Mouse (Mus musculus) ovary, adult 18-20 months (tissue): Measurements from ENCODE around the gene Cdc40.
"Not testable (repeated sequence)": the region's sequence is repeated elsewhere in the genome, so short reads cannot be mapped to it uniquely, and the experiment has no call there.

ENCODE experiments used
- DNase-seq: peaks from one replicate; pipeline ENCODE4 v3.0.0; 2022; ENCODE audit warnings: low spot score, mixed read lengths

Gene Cdc40

GRCm38 (mm10) chr10:40857599-40857998, 25.5 kb downstream of the Cdc40 start:
- DNase-seq, result no peak

- DNase-seq, result no peak
Observed at GRCm38 (mm10) chr10:40856703-40857102, 26.4 kb downstream of the Cdc40 start.

DNA sequence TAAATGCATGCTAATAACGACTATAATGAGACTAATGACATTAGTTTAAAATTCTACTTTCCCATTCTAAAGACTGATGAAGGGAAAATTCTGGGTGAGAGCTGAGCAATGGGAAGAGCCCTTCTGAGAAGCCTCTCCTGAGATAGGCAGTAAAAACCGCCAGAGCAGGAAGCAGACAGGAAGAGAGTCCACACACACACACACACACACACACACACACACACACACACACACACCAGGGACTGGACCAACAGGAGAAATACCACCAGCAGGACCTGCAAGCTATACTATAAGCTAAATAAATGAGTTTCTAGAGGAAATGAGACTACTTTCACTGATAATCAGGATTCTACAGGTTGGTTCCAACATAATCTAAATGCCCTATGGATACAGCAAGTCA, 27.5 kb downstream of the Cdc40 start:
- DNase-seq, result no peak

DNA sequence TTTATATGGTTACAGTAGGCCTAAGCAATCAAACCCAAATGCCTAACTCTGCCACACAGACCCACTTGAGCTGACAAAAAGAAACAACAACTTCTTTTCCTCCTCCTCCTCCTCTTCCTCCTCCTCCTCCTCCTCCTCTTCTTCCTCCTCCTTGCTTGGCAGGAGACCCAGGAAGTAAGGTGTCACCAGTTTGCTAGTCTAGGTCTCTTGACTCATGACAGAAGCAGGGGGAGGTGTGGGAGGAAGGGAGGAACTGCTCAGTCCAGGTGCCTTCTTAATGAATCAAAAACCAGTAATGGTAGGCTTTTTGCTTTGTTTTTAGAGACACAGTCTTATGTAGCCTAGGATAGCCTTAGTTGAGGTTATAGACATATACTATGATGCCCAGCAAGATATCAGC, 32.0 kb downstream of the Cdc40 start:
- DNase-seq, result no peak

- no peak for DNase-seq
Observed at GRCm38 (mm10) chr10:40850644-40851043, 32.5 kb downstream of the Cdc40 start.

- DNase-seq, result no peak
Observed at GRCm38 (mm10) chr10:40847176-40847874, 35.8 kb downstream of the Cdc40 start.

DNA sequence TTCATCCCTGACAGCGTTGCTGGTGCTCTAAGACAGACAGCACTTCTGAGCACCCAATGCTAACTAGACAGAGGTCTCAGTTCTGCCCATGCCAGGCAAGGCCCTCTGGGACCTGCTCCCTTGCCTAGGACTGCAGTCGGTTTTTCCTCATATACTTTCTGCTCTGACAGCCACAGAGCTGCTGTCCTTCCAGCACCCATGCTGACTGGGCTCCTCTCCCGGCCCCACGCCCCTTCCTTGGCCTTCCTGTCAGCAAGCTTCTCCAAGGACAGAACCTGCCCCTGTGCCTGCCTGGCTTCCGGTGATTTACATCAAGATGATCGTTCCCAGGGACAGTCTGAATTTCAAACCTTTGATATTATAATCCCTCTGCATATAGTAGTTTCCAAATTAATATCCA, 37.5 kb downstream of the Cdc40 start:
- DNase-seq, result no peak

DNA sequence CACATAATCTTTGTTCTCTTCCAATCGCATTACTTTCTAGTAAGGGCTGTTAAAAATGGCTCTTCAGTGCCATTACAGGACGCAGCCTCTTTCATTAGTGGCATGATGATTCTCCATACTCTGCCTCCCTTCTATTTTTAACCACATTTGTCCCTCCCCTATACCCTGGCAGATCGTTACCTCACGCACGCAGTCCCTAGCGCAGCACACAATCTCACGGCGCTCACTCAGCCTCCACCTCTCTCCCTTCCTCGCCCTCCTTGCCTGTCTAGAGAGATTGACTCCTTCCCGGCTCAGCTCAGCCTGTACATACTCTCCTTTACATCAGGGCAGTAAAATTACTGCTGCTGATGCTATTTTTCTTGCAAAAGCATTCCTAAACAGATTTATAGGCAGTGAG, 38.6 kb downstream of the Cdc40 start:
- no peak for DNase-seq

- DNase-seq, result no peak
Observed at GRCm38 (mm10) chr10:40843841-40844240, 39.3 kb downstream of the Cdc40 start.

GRCm38 (mm10) chr10:40840086-40840485, 43.0 kb downstream of the Cdc40 start:
- peak; percentile 73 for DNase-seq

- no peak for DNase-seq
Observed at GRCm38 (mm10) chr10:40831267-40831666, 51.8 kb downstream of the Cdc40 start.

- no peak for DNase-seq
Observed at GRCm38 (mm10) chr10:40830312-40830711, 52.8 kb downstream of the Cdc40 start.

- no peak for DNase-seq
Observed at GRCm38 (mm10) chr10:40827706-40828105, 55.4 kb downstream of the Cdc40 start.

GRCm38 (mm10) chr10:40825952-40826351, 57.2 kb downstream of the Cdc40 start:
- no peak for DNase-seq

- no peak for DNase-seq
Observed at GRCm38 (mm10) chr10:40816471-40816870, 66.6 kb downstream of the Cdc40 start.

GRCm38 (mm10) chr10:40813627-40814026, 69.5 kb downstream of the Cdc40 start:
- DNase-seq, result no peak

- DNase-seq, result not testable (repeated sequence)
Observed at GRCm38 (mm10) chr10:40809411-40809910, 73.7 kb downstream of the Cdc40 start.

- DNase-seq, result no peak
Observed at GRCm38 (mm10) chr10:40806221-40806620, 76.9 kb downstream of the Cdc40 start.

DNA sequence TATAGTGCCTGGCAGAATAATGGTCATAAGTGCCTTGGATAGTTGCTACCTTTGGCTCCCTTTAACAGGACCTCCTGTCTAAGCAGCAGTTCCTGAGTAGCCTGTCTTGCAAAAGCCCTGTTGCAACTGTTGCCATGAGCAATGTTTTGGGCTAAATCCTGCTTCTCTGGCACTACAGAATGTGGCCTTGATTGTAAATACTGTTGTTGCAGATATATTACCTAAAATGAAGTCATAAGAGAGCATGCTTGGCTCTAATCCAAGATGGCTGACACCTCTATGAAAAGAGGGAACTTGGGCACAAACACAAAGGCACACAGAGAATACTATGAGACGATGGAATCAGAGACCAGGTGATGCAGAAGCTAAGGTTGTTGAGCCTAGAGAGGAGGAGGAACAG, 77.9 kb downstream of the Cdc40 start:
- no peak for DNase-seq

GRCm38 (mm10) chr10:40792115-40792514, 91.0 kb downstream of the Cdc40 start:
- no peak for DNase-seq

DNA sequence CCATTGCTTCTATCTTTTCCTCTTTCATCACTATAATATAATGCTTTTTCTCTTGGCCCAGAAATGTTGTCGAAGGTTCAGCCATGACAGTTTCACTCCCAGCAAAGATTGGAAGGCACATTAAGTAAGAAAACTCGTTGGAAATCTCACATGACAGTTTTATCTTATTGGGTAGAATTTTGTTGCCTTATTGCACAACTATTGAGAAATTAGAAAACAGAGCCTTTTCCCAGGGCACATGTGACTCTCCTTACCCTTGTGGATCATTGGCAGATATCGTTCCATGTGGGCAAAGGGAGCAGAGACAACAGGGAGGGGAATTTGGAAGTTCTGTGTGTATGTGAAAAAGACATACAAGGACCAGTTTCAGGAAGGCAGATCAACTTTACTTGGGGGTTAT, 92.7 kb downstream of the Cdc40 start:
- no peak for DNase-seq
